Mouse (Mus musculus): ENCODE measurements around the gene Gm12185.
"Not testable (repeated sequence)": the region's sequence is repeated elsewhere in the genome, so short reads cannot be mapped to it uniquely, and the experiment has no call there.

Gm12185 gene

GRCm38 (mm10) chr11:48918380-48918779 is 73.6 kb downstream of the Gm12185 start:
- no peak for ATAC-seq (ENCODE audit: low TSS enrichment)

- ATAC-seq (ENCODE audit: low TSS enrichment), result no peak
Observed at GRCm38 (mm10) chr11:48913611-48914010, 78.4 kb downstream of the Gm12185 start.

- ATAC-seq (ENCODE audit: low TSS enrichment), result no peak
Observed at GRCm38 (mm10) chr11:48908459-48908858, 83.6 kb downstream of the Gm12185 start.

- ATAC-seq (ENCODE audit: low TSS enrichment), result no peak
Observed at GRCm38 (mm10) chr11:48902021-48902420, 90.0 kb downstream of the Gm12185 start, which contains the start of gene Gm5431. TSS of gene Gm5431 (minus strand) at chr11:48902214.

GRCm38 (mm10) chr11:48901567-48901930 is 90.5 kb downstream of the Gm12185 start:
- not testable (repeated sequence) for ATAC-seq (ENCODE audit: low TSS enrichment)

GRCm38 (mm10) chr11:48900654-48901566 is 91.1 kb downstream of the Gm12185 start:
- ATAC-seq (ENCODE audit: low TSS enrichment), result not testable (repeated sequence)

- no peak for ATAC-seq (ENCODE audit: low TSS enrichment)
Observed at GRCm38 (mm10) chr11:48898812-48899431, 93.1 kb downstream of the Gm12185 start.

- ATAC-seq (ENCODE audit: low TSS enrichment), result no peak
Observed at GRCm38 (mm10) chr11:48876680-48877079, 115.3 kb downstream of the Gm12185 start.

- ATAC-seq (ENCODE audit: low TSS enrichment), result not testable (repeated sequence)
Observed at GRCm38 (mm10) chr11:48875343-48875837, 116.6 kb downstream of the Gm12185 start.

GRCm38 (mm10) chr11:48874465-48874864 is 117.6 kb downstream of the Gm12185 start:
- ATAC-seq (ENCODE audit: low TSS enrichment), result peak; percentile 60

GRCm38 (mm10) chr11:48873591-48874290 is 118.3 kb downstream of the Gm12185 start:
- ATAC-seq (ENCODE audit: low TSS enrichment), result no peak

GRCm38 (mm10) chr11:48872695-48873300 is 119.2 kb downstream of the Gm12185 start:
- ATAC-seq (ENCODE audit: low TSS enrichment), result no peak

GRCm38 (mm10) chr11:48871817-48872541 is 120.0 kb downstream of the Gm12185 start:
- peak; percentile 71 for ATAC-seq (ENCODE audit: low TSS enrichment)

GRCm38 (mm10) chr11:48871201-48871772 is 120.7 kb downstream of the Gm12185 start, which contains the start of gene Irgm1:
TSS of gene Irgm1 (minus strand) at chr11:48871683.
- ATAC-seq (ENCODE audit: low TSS enrichment), result peak; percentile 53

- ATAC-seq (ENCODE audit: low TSS enrichment), result no peak
Observed at GRCm38 (mm10) chr11:48870781-48871180, 121.2 kb downstream of the Gm12185 start.

GRCm38 (mm10) chr11:48869380-48870110 is 122.5 kb downstream of the Gm12185 start:
- no peak for ATAC-seq (ENCODE audit: low TSS enrichment)

GRCm38 (mm10) chr11:48866481-48866880 is 125.5 kb downstream of the Gm12185 start:
- ATAC-seq (ENCODE audit: low TSS enrichment), result no peak

GRCm38 (mm10) chr11:48863808-48864207 is 128.2 kb downstream of the Gm12185 start:
- ATAC-seq (ENCODE audit: low TSS enrichment), result no peak

GRCm38 (mm10) chr11:48862784-48863319 is 129.2 kb downstream of the Gm12185 start:
- no peak for ATAC-seq (ENCODE audit: low TSS enrichment)

All from frontal cortex, adult (tissue).